In the genomic region with DNA sequence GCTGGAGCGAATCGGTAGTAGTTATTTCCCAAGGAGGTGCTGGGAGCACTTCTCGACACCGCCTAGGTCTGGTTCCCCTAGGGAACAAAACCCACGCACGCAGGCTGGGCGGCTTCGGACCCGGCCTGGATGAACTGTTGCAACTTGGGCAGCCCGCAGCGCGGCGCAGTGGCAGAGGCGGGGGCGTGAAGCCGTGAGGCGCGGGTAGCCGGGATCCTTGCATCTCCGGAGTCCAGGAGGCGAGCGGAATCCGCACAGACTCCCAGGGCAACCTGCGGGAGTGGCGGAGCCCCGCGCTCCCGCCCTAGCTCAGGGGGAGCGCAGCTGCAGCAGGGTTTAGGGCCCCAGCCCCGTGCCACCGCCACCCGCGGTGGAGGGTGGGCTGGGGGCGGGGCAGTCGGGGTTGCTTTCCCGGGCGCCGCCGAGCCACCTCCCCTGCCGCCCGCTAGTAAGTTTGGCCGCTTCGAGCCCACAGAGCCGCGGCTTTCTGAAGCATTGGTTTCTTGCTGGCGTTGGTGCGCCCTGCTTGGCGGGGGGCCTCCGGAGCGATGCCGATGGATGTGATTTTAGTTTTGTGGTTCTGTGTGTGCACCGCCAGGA, we compare ENCODE assay signal across 8 mouse cellular contexts. TPM values are rescaled to one million over a fixed set of nuclear protein-coding genes. Genes with fewer than 3 reads are reported as not detected.
DNase-seq lines count a peak whose midpoint lies in the region; TF ChIP-seq lines count a peak whose summit lies in the region.

TSS of gene Nell1 (plus strand) at position 24 of the 600 bp plus-strand sequence.

- no peaks in the 10 kb centered on the region for H3K9me3 ChIP-seq in E14TG2a.4 (ENCODE audit: low read length)
- H3K9me3 ChIP-seq in forebrain, embryonic 10.5 days, result 0 out of 2 replicates have a peak, but pooled peaks cover 2% of the 10 kb centered on the region

- peaks cover 12% of the 10 kb centered on the region for H3K4me1 ChIP-seq in E14TG2a.4 (replicated peaks; ENCODE audit: low read depth, low read length)
- H3K4me1 ChIP-seq in forebrain, embryonic 10.5 days, result peaks cover 23% of the 10 kb centered on the region

- whole genome bisulfite sequencing in forebrain, embryonic 10.5 days, result under 1% methylated on average over 52 of the region's 52 CpGs

- peaks cover 77% of the 10 kb centered on the region for H3K27me3 ChIP-seq in E14TG2a.4 (ENCODE audit: insufficient read depth, low read length)
- peaks cover 91% of the 10 kb centered on the region for H3K27me3 ChIP-seq in forebrain, embryonic 10.5 days (ENCODE audit: poor library complexity, severe bottlenecking)

- H3K36me3 ChIP-seq in E14TG2a.4 (ENCODE audit: insufficient read depth, low read length), result no peaks in the 10 kb centered on the region
- no peaks in the 10 kb centered on the region for H3K36me3 ChIP-seq in forebrain, embryonic 10.5 days (replicated peaks)

- intact Hi-C loops in left cerebral cortex, adult 2 months (cut with DNase I), result loop anchor here (5.0 to 10.0 kb wide), 3 partner anchors 117 to 512 kb away; no protein-coding TSS in a partner anchor

- no peak for TF ChIP-seq CTCF in E14TG2a.4 (conservative IDR thresholded peaks at IDR 0.05; ENCODE audit: low read length)
- no peak for TF ChIP-seq CTCF in left cerebral cortex, adult 2 months (IDR thresholded peaks at IDR 0.05)

- H3K27ac ChIP-seq in forebrain, embryonic 10.5 days, result 0 out of 2 replicates have a peak within 1 kb of the TSS, but pooled peaks have one; percentile 40
- H3K27ac ChIP-seq in left cerebral cortex, adult 2 months, result peak within 1 kb of the TSS; percentile 73

- H3K4me3 ChIP-seq in E14TG2a.4 (replicated peaks; ENCODE audit: low read length), result peak within 1 kb of the TSS; percentile 78
- peak within 1 kb of the TSS; percentile 70 for H3K4me3 ChIP-seq in forebrain, embryonic 10.5 days
- H3K4me3 ChIP-seq in left cerebral cortex, adult 2 months, result peak within 1 kb of the TSS; percentile 58

- DNase-seq in gastrocnemius, postnatal 10 days, result peak; percentile 7
- no peak for DNase-seq in gastrocnemius, adult 8-10 months (ENCODE audit: low spot score in 2 of 2)
- DNase-seq in forebrain, embryonic 10.5 days (ENCODE audit: extremely low spot score, low spot score), result peak; percentile 58
- peak; percentile 32 to 54 for DNase-seq in left cerebral cortex, adult 2 months (ENCODE audit: extremely low spot score in 1 of 2, low spot score in 2 of 2)
- peak; percentile 74 for DNase-seq in neural tube, embryonic 10.5 days (ENCODE audit: extremely low spot score, low spot score)
- DNase-seq in natural killer cell, adult 2 months (ENCODE audit: low spot score in 2 of 2), result no peak
- DNase-seq in spleen, postnatal 14 days (ENCODE audit: low spot score in 2 of 2), result no peak

RNA-seq across cellular contexts. Expression of gene Nell1, which starts in this region (rescaled TPM):
- under 1 TPM; 0.09 to 0.38 TPM for total RNA-seq in gastrocnemius, postnatal 10 days (2021)
- under 1 TPM; 0.13 to 0.18 (median 0.17) TPM for total RNA-seq in gastrocnemius, adult 8-10 months (2022)
- 0.11 and 0.35 TPM in 2 replicates for polyA plus RNA-seq in forebrain, embryonic 10.5 days (2016; fragmentation: Nextera tagmentation; extraction: Ambion mirVana)
- 10 to 100 TPM; 65.5 to 66.5 TPM for total RNA-seq in left cerebral cortex, adult 2 months (2021)

Comparison
In these comparisons a context has a peak if more than half of its experiments do, and no peak if none do; other contexts are left out.
1. RNA of gene Nell1 (total RNA-seq): 65.5 to 66.5 TPM in left cerebral cortex, adult 2 months; 0.09 to 0.38 TPM in gastrocnemius, postnatal 10 days and 0.13 to 0.18 TPM in gastrocnemius, adult 8-10 months; every median in the first group is over 10 times any median in the second.
2. Peak in DNase-seq in gastrocnemius, postnatal 10 days; RNA of the gene not detected or under 1 TPM.
3. Peak in DNase-seq, H3K4me3 ChIP-seq and H3K27ac ChIP-seq in forebrain, embryonic 10.5 days; RNA of the gene not detected or under 1 TPM.
4. DNase-seq: peak in left cerebral cortex, adult 2 months (2 of 2) and neural tube, embryonic 10.5 days (single experiment); none in gastrocnemius, adult 8-10 months (0 of 2), natural killer cell, adult 2 months (0 of 2) and spleen, postnatal 14 days (0 of 2).
5. Peak in every context shown above with its lines, with median percentiles within 50 percentile points of each other: H3K4me3 ChIP-seq.